Comparison of ENCODE assay signal across 8 mouse cellular contexts in the genomic region with DNA sequence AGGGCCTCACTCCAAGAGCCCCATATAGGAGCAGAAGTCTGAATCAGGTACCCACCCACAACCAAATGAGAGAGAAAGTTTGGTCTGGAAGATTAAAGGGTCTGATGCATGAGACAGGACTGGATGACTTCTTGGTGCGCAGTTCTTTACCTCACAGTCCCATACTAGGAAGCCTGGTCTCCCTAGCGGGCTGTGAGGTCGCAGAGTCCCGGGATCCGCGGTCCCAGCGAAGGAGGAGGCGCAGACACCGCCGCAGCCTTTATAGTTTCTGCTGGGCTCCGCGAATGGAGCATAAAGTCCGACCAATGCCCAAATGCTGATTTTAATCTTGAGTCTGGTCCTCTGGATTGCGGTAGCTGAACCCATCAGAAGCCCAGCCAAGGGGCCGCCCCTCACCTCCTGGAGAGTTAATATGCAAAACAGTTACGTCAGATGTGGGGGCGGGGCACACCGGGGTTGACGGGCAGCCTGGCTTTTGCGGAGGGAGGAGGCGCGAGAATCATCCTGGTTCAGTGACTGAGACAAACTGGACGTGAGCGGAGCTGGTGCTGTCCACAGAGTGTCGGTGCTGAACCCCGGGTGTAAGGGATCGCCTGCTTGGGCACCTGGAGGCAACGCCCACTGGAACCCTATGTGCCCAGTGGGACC. TPM values are rescaled to one million over a fixed set of nuclear protein-coding genes. Genes with fewer than 3 reads are reported as not detected.
DNase-seq lines count a peak whose midpoint lies in the region; ATAC-seq and TF ChIP-seq lines count a peak whose summit lies in the region.

A gene (plus strand): TSS at position 211 of the 648 bp plus-strand sequence.

- no peaks in the 10 kb centered on the region; a peak in 1 of 4 replicates for H3K27me3 ChIP-seq in MEL (ENCODE audit: control insufficient read depth in 1 of 2, insufficient read depth in 2 of 2, low read length in 2 of 2)
- no peaks in the 10 kb centered on the region for H3K27me3 ChIP-seq in hindbrain, embryonic 12.5 days

- peak; percentile 93 for ATAC-seq in hindbrain, embryonic 12.5 days (ENCODE audit: low FRiP score)
- no peak for ATAC-seq in inflammation-experienced regulatory T-cells, adult 6 months

- H3K9me3 ChIP-seq in MEL (replicated peaks; ENCODE audit: insufficient read depth, low read length) = no peaks in the 10 kb centered on the region
- H3K9me3 ChIP-seq in hindbrain, embryonic 12.5 days (replicated peaks) = no peaks in the 10 kb centered on the region

- no peak for TF ChIP-seq CTCF in MEL (IDR thresholded peaks at IDR 0.05 in 2 of 3, conservative IDR thresholded peaks at IDR 0.05 in 1 of 3; ENCODE audit: control insufficient read depth in 1 of 3, insufficient read depth in 1 of 3, low read depth in 2 of 3, low read length in 3 of 3, poor library complexity in 1 of 3, severe bottlenecking in 1 of 3)
- no peak for TF ChIP-seq CTCF in brain, embryonic 14.5 days (IDR thresholded peaks at IDR 0.05; ENCODE audit: borderline replicate concordance, extremely low read depth, insufficient read depth, insufficient read length)
- TF ChIP-seq CTCF in embryonic fibroblast, embryonic 13.5 days (IDR thresholded peaks at IDR 0.05; ENCODE audit: borderline replicate concordance, insufficient read depth, low read length) = no peak

- no peak within 1 kb of the TSS for H3K27ac ChIP-seq in MEL (ENCODE audit: control insufficient read depth, low read depth, low read length)
- no peak within 1 kb of the TSS for H3K27ac ChIP-seq in embryonic fibroblast, embryonic 13.5 days (ENCODE audit: insufficient read depth, low read length)
- peak within 1 kb of the TSS; percentile 60 for H3K27ac ChIP-seq in hindbrain, embryonic 12.5 days

- peak within 1 kb of the TSS; percentile 63 for H3K4me2 ChIP-seq in hindbrain, embryonic 12.5 days (replicated peaks)

- under 1% methylated on average over 28 of the region's 28 CpGs for WGBS in hindbrain, embryonic 12.5 days

- no peaks in the 10 kb centered on the region for H3K4me1 ChIP-seq in MEL (ENCODE audit: control insufficient read depth in 1 of 2, insufficient read depth in 2 of 2, low read length in 2 of 2)
- H3K4me1 ChIP-seq in embryonic fibroblast, embryonic 13.5 days (ENCODE audit: control insufficient read depth, insufficient read depth, low read length) = no peaks in the 10 kb centered on the region
- no peaks in the 10 kb centered on the region for H3K4me1 ChIP-seq in hindbrain, embryonic 12.5 days

- no peak for TF ChIP-seq POLR2A in MEL (IDR thresholded peaks at IDR 0.05; ENCODE audit: control insufficient read depth in 1 of 2, insufficient read depth in 1 of 2, low read depth in 1 of 2, low read length in 2 of 2, poor library complexity in 1 of 2)
- TF ChIP-seq POLR2A in brain, embryonic 14.5 days (IDR thresholded peaks at IDR 0.05; ENCODE audit: borderline replicate concordance, extremely low read depth, insufficient read depth, insufficient read length, poor library complexity, severe bottlenecking) = peak; percentile 14; the same call in 1 of the 2 replicates
- no peak for TF ChIP-seq POLR2A in embryonic fibroblast, embryonic 13.5 days (IDR thresholded peaks at IDR 0.05; ENCODE audit: low read depth, low read length)

- H3K4me3 ChIP-seq in MEL (ENCODE audit: control insufficient read depth in 1 of 2, insufficient read depth in 1 of 2, low read depth in 2 of 2, low read length in 2 of 2) = no peak within 1 kb of the TSS
- H3K4me3 ChIP-seq in embryonic fibroblast, embryonic 13.5 days (ENCODE audit: insufficient read depth, low read length) = peak within 1 kb of the TSS; percentile 8; the same call in 1 of the 2 replicates
- peak within 1 kb of the TSS; percentile 45 for H3K4me3 ChIP-seq in hindbrain, embryonic 12.5 days

- DNase-seq in MEL (ENCODE audit: low read depth, low spot score) = peak; percentile 32
- peak; percentile 96 for DNase-seq in brain, embryonic 14.5 days (ENCODE audit: low read depth)
- peak; percentile 77 to 84 for DNase-seq in layer of hippocampus, postnatal 10 days (ENCODE audit: low spot score in 2 of 2)
- DNase-seq in lung, postnatal 4 days = peak; percentile 46 to 47
- DNase-seq in right cerebral cortex, adult 2 months (ENCODE audit: low spot score in 2 of 2) = peak; percentile 81 to 84

- no peaks in the 10 kb centered on the region for H3K79me2 ChIP-seq in MEL (ENCODE audit: control insufficient read depth, insufficient read depth, low read length, poor library complexity)

- H3K36me3 ChIP-seq in MEL (ENCODE audit: control insufficient read depth in 1 of 2, insufficient read depth in 2 of 2, low read length in 2 of 2) = no peaks in the 10 kb centered on the region
- H3K36me3 ChIP-seq in hindbrain, embryonic 12.5 days = no peaks in the 10 kb centered on the region

- TF ChIP-seq RAD21 in MEL (IDR thresholded peaks at IDR 0.05; ENCODE audit: low read depth, low read length) = no peak

- TF ChIP-seq EP300 in MEL (IDR thresholded peaks at IDR 0.05; ENCODE audit: low read depth in 1 of 2, low read length in 2 of 2) = no peak

- H3K9ac ChIP-seq in MEL (ENCODE audit: control insufficient read depth, low read depth, low read length, poor library complexity, severe bottlenecking) = no peak within 1 kb of the TSS
- peak within 1 kb of the TSS; percentile 37 for H3K9ac ChIP-seq in hindbrain, embryonic 12.5 days

TF ChIP-seq in MEL, 35 proteins besides CTCF, POLR2A, EP300 and RAD21:
- no peak for TF ChIP-seq POLR2AphosphoS5 (IDR thresholded peaks at IDR 0.05; ENCODE audit: borderline replicate concordance, low read depth, low read length)
- no peak for TF ChIP-seq KAT2A (conservative IDR thresholded peaks at IDR 0.05; ENCODE audit: low read depth, low read length)
- TF ChIP-seq TAL1 (IDR thresholded peaks at IDR 0.05; ENCODE audit: low read length) = no peak
- TF ChIP-seq NELFE (IDR thresholded peaks at IDR 0.05; ENCODE audit: low read depth, low read length) = no peak
- TF ChIP-seq CHD1 (IDR thresholded peaks at IDR 0.05; ENCODE audit: low read depth, low read length) = no peak
- no peak for TF ChIP-seq ETS1 (IDR thresholded peaks at IDR 0.05; ENCODE audit: low read depth, low read length)
- no peak for TF ChIP-seq MEF2A (IDR thresholded peaks at IDR 0.05; ENCODE audit: extremely low read depth, insufficient replicate concordance, low read depth, low read length, poor library complexity, severe bottlenecking)
- no peak for TF ChIP-seq GABPA (IDR thresholded peaks at IDR 0.05; ENCODE audit: low read depth, low read length)
- TF ChIP-seq POLR2AphosphoS2 (IDR thresholded peaks at IDR 0.05; ENCODE audit: low read length) = no peak
- no peak for TF ChIP-seq MXI1 (IDR thresholded peaks at IDR 0.05; ENCODE audit: low read depth, low read length)
- TF ChIP-seq E2F4 (IDR thresholded peaks at IDR 0.05; ENCODE audit: borderline replicate concordance, low read depth, low read length) = no peak
- no peak for TF ChIP-seq RCOR1 (IDR thresholded peaks at IDR 0.05; ENCODE audit: low read depth, low read length)
- no peak for TF ChIP-seq ZKSCAN1 (IDR thresholded peaks at IDR 0.05; ENCODE audit: low read depth, low read length)
- TF ChIP-seq ZNF384 (IDR thresholded peaks at IDR 0.05; ENCODE audit: low read depth, low read length) = no peak
- no peak for TF ChIP-seq MYC (IDR thresholded peaks at IDR 0.05; ENCODE audit: low read depth, low read length)
- no peak for TF ChIP-seq MAFK (IDR thresholded peaks at IDR 0.05; ENCODE audit: borderline replicate concordance, low read depth, low read length)
- TF ChIP-seq NRF1 (IDR thresholded peaks at IDR 0.05; ENCODE audit: insufficient read depth, low read depth, low read length, poor library complexity, severe bottlenecking) = no peak
- TF ChIP-seq TCF12 (IDR thresholded peaks at IDR 0.05; ENCODE audit: low read depth, low read length) = no peak
- no peak for TF ChIP-seq TBP (IDR thresholded peaks at IDR 0.05; ENCODE audit: low read depth, low read length)
- no peak for TF ChIP-seq SIN3A (IDR thresholded peaks at IDR 0.05; ENCODE audit: low read length)

RNA-seq across cellular contexts. Expression of the gene that starts here (rescaled TPM):
- 0.04 TPM in 1 of 2 replicates, not detected in the other for total RNA-seq in MEL (2012; rRNA removed)
- not detected for polyA plus RNA-seq in MEL (2012; ENCODE audit: insufficient read depth in 1 of 2, insufficient read length in 2 of 2, low read depth in 1 of 2, low replicate concordance in 2 of 2, missing spikeins in 1 of 2)
- 12.8 and 22.8 TPM in 2 replicates for polyA plus RNA-seq in brain, embryonic 14.5 days (2012; rRNA removed)
- polyA plus RNA-seq in embryonic fibroblast, embryonic 13.5 days (2011; ENCODE audit: insufficient read length, low read depth, missing spikeins) = not detected in 2 replicates
- polyA plus RNA-seq in hindbrain, embryonic 12.5 days (2016; fragmentation: Nextera tagmentation; extraction: Ambion mirVana) = 16.3 and 17.0 TPM in 2 replicates
- 10 to 100 TPM; 27.5 to 27.7 TPM for total RNA-seq in layer of hippocampus, postnatal 10 days (2021)
- under 1 TPM in 1 of 3 experiments, not detected in 2; 0.09 TPM for polyA plus RNA-seq in inflammation-experienced regulatory T-cells, adult 6 months (2017; shearing (Covaris generic))

Comparison
In these comparisons a context has a peak if more than half of its experiments do, and no peak if none do; other contexts are left out.
1. RNA of the gene that starts here (total RNA-seq): 27.5 to 27.7 TPM in layer of hippocampus, postnatal 10 days; 0.04 TPM in MEL; every median in the first group is over 10 times any median in the second.
2. RNA of the gene that starts here (polyA plus RNA-seq): 12.8 to 22.8 TPM in brain, embryonic 14.5 days and 16.3 to 17.0 TPM in hindbrain, embryonic 12.5 days; not detected in MEL, not detected in embryonic fibroblast, embryonic 13.5 days and 0.09 TPM in inflammation-experienced regulatory T-cells, adult 6 months; every median in the first group is over 10 times any median in the second.
3. Peak in DNase-seq in MEL; RNA of the gene not detected or under 1 TPM.
4. DNase-seq: peak in every context shown above with its lines; median percentile 96 in brain, embryonic 14.5 days; 82 in right cerebral cortex, adult 2 months; 80 in layer of hippocampus, postnatal 10 days; 46 in lung, postnatal 4 days; 32 in MEL.
5. H3K4me3 ChIP-seq: peak in embryonic fibroblast, embryonic 13.5 days (single experiment) and hindbrain, embryonic 12.5 days (single experiment); none in MEL (0 of 2).